Mouse (Mus musculus) limb, embryonic 12.5 days (tissue): ENCODE results near the gene Edem3. TPM values are rescaled to one million over a fixed set of nuclear protein-coding genes. Genes with fewer than 3 reads are reported as not detected.

Experiments
- ATAC-seq: fragments of 200-750 bp; cut with Nextera tagmentation; 2 replicates; pipeline ENCODE4 v1.8.0; 2017; ENCODE audit warnings: low read depth, moderate TSS enrichment; ENCODE audit not compliant: insufficient number of reproducible peaks, insufficient read depth, low FRiP score, low TSS enrichment
- H3K27ac ChIP-seq: fragments of 300-500 bp; sonication (generic); 2 replicates; pipeline ENCODE4 v1.5.1; 2016; ENCODE audit warnings: mild to moderate bottlenecking, moderate library complexity
- H3K27me3 ChIP-seq: fragments of 300-500 bp; sonication (generic); 2 replicates; pipeline ENCODE4 v1.6.1; 2016; ENCODE audit warnings: mild to moderate bottlenecking, moderate library complexity
- H3K36me3 ChIP-seq: fragments of 300-500 bp; sonication (generic); 2 replicates; pipeline ENCODE4 v1.6.1; 2016; ENCODE audit warnings: mild to moderate bottlenecking, moderate library complexity
- H3K4me1 ChIP-seq: fragments of 300-500 bp; sonication (generic); replicated peaks from 2 replicates; pipeline ENCODE4 v1.6.1; 2016
- H3K4me2 ChIP-seq: fragments of 300-500 bp; sonication (generic); 2 replicates; pipeline ENCODE4 v1.6.1; 2016; ENCODE audit warnings: mild to moderate bottlenecking, moderate library complexity
- H3K4me3 ChIP-seq: fragments of 300-500 bp; sonication (generic); replicated peaks from 2 replicates; pipeline ENCODE4 v1.5.1; 2016; ENCODE audit warnings: mild to moderate bottlenecking
- H3K9ac ChIP-seq: fragments of 300-500 bp; sonication (generic); replicated peaks from 2 replicates; pipeline ENCODE4 v1.6.1; 2016; ENCODE audit warnings: mild to moderate bottlenecking, moderate library complexity
- H3K9me3 ChIP-seq: fragments of 300-500 bp; sonication (generic); 2 replicates; pipeline ENCODE4 v1.6.1; 2016; ENCODE audit warnings: mild to moderate bottlenecking, moderate library complexity
- WGBS: fragments of 180-500 bp; shearing (Covaris S2); methylation state at CpG from one replicate; pipeline ENCODE4 v1.1.7; 2016; 5-methylcytosine and 5-hydroxymethylcytosine counted together
- polyA plus RNA-seq: library from polyadenylated mRNA; unstranded; fragments of >200 nt; fragmentation: Nextera tagmentation; extraction: Ambion mirVana; gene quantifications from 2 replicates; pipeline ENCODE4 v1.2.1, GENCODE M21; 2016

The Edem3 gene
- polyA plus RNA-seq, 1 experiment from 2014 or later, result 24.5 TPM

- H3K4me1 ChIP-seq, result peaks cover 16% of the 10 kb centered on the region
- no peak for ATAC-seq
- H3K9ac ChIP-seq, result no peak overlapping the region
- H3K27me3 ChIP-seq, result no peaks in the 10 kb centered on the region
- WGBS, result 81% methylated on average over 4 of the region's 4 CpGs
- no peak overlapping the region for H3K4me3 ChIP-seq
- no peak overlapping the region for H3K4me2 ChIP-seq
- no peaks in the 10 kb centered on the region for H3K9me3 ChIP-seq
- no peaks in the 10 kb centered on the region for H3K36me3 ChIP-seq
- no peak overlapping the region for H3K27ac ChIP-seq
Measured at GRCm38 (mm10) chr1:151752946-151753345, 2.2 kb upstream of the Edem3 start.

DNA sequence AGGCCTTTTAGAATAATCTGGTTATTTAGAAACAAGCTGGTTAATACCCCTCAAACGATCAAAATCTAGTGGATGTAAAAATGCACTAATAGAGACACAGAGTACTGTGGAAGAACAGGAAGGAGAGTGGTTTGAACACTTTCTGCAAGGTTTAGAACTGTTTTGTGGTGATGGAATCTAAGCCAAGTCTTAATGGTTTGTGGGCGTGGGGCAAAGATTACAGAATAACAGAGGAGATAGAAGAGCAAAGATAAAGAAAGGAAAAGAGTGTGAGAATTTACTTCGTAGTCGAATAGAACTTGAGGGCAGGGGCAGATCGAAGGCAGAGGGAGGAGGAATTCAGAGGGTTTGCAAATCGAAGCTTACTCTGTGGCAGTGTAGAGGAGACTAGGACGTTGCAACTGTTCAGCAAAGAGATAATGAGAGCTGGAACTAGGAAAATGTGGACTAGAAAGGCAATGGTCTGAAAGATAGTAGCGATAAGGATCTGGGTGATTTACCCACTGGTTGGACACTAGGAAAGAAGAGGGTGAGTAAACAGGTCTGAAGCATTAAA is 1.7 kb upstream of the Edem3 start:
- WGBS, result 82% methylated on average over 8 of the region's 8 CpGs
- peaks cover 19% of the 10 kb centered on the region for H3K4me1 ChIP-seq
- no peaks in the 10 kb centered on the region for H3K9me3 ChIP-seq
- no peak overlapping the region for H3K27ac ChIP-seq
- H3K4me2 ChIP-seq, result no peak overlapping the region
- ATAC-seq, result no peak
- no peak overlapping the region for H3K9ac ChIP-seq
- H3K27me3 ChIP-seq, result no peaks in the 10 kb centered on the region
- H3K36me3 ChIP-seq, result no peaks in the 10 kb centered on the region
- no peak overlapping the region for H3K4me3 ChIP-seq

GRCm38 (mm10) chr1:151754028-151754489 is 1.1 kb upstream of the Edem3 start:
- peak overlapping the region; percentile 98 for H3K4me2 ChIP-seq
- no peaks in the 10 kb centered on the region for H3K27me3 ChIP-seq
- peaks cover 23% of the 10 kb centered on the region for H3K4me1 ChIP-seq
- no peak overlapping the region for H3K27ac ChIP-seq
- ATAC-seq, result no peak
- no peaks in the 10 kb centered on the region for H3K36me3 ChIP-seq
- no peaks in the 10 kb centered on the region for H3K9me3 ChIP-seq
- peak overlapping the region; percentile 92; the same call in 1 of the 2 replicates for H3K4me3 ChIP-seq
- 78% methylated on average over 10 of the region's 10 CpGs for WGBS
- no peak overlapping the region for H3K9ac ChIP-seq

GRCm38 (mm10) chr1:151755660-151756424 is 671 bp downstream of the Edem3 start:
- Histone ChIP-seq H3K9me3 (no peaks in the 10 kb centered on the region), H3K4me2 (peak overlapping the region; percentile 98), H3K27me3 (no peaks in the 10 kb centered on the region), H3K27ac (peak overlapping the region; percentile 82), H3K36me3 (peaks cover 3% of the 10 kb centered on the region; the same call in 1 of the 2 replicates), H3K9ac (peak overlapping the region; percentile 75), H3K4me1 (peaks cover 25% of the 10 kb centered on the region), H3K4me3 (peak overlapping the region; percentile 92)
- peak; percentile 33 for ATAC-seq
- 7% methylated on average over 36 of the region's 36 CpGs for WGBS

DNA sequence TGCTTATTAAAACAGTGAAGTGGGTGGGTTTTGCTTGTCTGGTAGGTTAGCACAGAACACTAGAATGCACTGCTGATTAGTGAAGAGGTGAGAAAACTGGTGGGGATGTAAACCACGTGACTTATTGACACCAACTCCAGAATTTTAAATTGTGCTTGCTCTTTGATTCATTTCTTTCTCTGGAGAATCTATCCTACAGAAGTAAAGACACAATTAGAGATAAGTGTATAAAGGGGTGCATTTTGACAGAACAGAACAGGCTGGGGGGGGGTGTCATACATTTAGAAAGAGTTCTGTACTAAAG is 1.2 kb downstream of the Edem3 start:
- Histone ChIP-seq H3K27ac (no peak overlapping the region), H3K4me1 (peaks cover 25% of the 10 kb centered on the region), H3K27me3 (no peaks in the 10 kb centered on the region), H3K4me3 (peak overlapping the region; percentile 92), H3K9ac (no peak overlapping the region; the same call in 1 of the 2 replicates), H3K36me3 (peaks cover 8% of the 10 kb centered on the region; the same call in 1 of the 2 replicates), H3K9me3 (no peaks in the 10 kb centered on the region), H3K4me2 (peak overlapping the region; percentile 98)
- no peak for ATAC-seq
- WGBS, result 20% methylated on average over 1 of the region's 1 CpGs

DNA sequence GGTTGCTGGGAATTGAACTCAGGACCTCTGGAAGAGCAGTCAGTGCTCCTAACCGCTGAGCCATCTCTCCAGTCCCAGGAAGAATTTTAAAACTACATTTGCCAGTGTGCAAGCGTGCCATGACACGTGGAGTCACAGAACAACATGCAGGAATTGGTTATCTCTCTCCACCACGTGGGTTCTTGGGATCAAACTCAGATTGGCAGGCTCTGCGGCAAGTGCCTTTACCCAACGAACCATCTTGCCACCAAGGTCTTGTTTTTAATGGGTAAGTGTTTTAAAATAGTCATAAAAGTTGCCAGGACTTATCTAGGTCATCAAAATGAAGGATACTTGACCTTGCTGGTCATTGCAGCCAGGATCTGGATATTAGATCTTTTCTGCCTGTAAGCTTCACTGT is 3.1 kb downstream of the Edem3 start:
- ATAC-seq, result no peak
- H3K9ac ChIP-seq, result no peak overlapping the region
- H3K4me1 ChIP-seq, result peaks cover 26% of the 10 kb centered on the region
- H3K4me3 ChIP-seq, result no peak overlapping the region
- peaks cover 19% of the 10 kb centered on the region for H3K36me3 ChIP-seq
- H3K27me3 ChIP-seq, result no peaks in the 10 kb centered on the region
- no peak overlapping the region for H3K27ac ChIP-seq
- WGBS, result 83% methylated on average over 6 of the region's 6 CpGs
- no peak overlapping the region for H3K4me2 ChIP-seq
- no peaks in the 10 kb centered on the region for H3K9me3 ChIP-seq

GRCm38 (mm10) chr1:151758991-151759390 is 3.8 kb downstream of the Edem3 start:
- no peak for ATAC-seq
- 59% methylated on average over 2 of the region's 2 CpGs for WGBS
- no peak overlapping the region for H3K9ac ChIP-seq
- peaks cover 19% of the 10 kb centered on the region for H3K36me3 ChIP-seq
- no peak overlapping the region for H3K4me3 ChIP-seq
- 0 out of 2 replicates have a peak overlapping the region, but pooled peaks have one; percentile 18 for H3K27ac ChIP-seq
- no peaks in the 10 kb centered on the region for H3K9me3 ChIP-seq
- H3K27me3 ChIP-seq, result no peaks in the 10 kb centered on the region
- H3K4me2 ChIP-seq, result no peak overlapping the region
- H3K4me1 ChIP-seq, result peaks cover 30% of the 10 kb centered on the region

DNA sequence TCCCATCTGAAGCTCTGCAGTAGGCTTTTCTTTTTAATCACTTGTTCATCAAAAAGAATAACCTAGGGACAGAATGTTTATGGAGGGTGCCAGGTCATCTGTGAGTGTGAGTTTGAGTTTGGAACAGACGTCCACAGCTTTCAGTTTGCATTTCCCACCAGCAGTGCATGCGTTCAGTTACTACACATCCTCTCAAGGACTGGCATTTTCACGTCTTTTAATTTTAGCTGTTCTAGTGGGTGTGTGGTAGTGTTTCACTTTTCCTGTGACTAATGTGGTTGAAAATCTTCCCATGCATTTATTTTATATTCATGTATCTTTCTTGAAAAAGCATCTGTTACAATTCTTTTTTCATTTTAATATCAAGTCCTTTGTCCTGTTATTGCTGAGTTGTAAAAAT is 9.1 kb downstream of the Edem3 start:
- no peak overlapping the region for H3K4me3 ChIP-seq
- H3K9ac ChIP-seq, result no peak overlapping the region
- no peak for ATAC-seq
- no peak overlapping the region for H3K27ac ChIP-seq
- H3K9me3 ChIP-seq, result no peaks in the 10 kb centered on the region
- WGBS, result 54% methylated on average over 3 of the region's 3 CpGs
- H3K36me3 ChIP-seq, result peaks cover 19% of the 10 kb centered on the region
- H3K27me3 ChIP-seq, result no peaks in the 10 kb centered on the region
- no peak overlapping the region for H3K4me2 ChIP-seq
- peaks cover 5% of the 10 kb centered on the region for H3K4me1 ChIP-seq

DNA sequence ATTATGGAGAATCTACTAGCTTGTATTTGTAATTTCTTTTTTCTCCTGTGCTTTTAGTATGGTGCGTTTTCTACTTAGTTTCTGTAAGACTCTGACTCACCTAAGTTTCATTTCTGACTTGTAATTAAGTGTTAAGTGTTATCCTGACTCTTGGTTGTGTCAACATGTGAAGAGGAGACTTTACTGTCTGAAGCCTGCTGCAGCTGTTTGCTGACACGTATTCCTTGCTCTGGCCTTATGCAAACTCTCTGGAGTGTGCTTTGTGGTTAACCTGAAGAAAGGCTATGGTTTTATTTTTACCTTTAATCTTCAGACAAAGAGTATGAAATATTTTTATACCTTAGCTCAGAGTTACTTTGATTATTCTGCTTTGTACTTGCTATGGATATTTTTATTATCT is 11.0 kb downstream of the Edem3 start:
- Histone ChIP-seq H3K36me3 (peaks cover 19% of the 10 kb centered on the region), H3K9me3 (no peaks in the 10 kb centered on the region), H3K27me3 (no peaks in the 10 kb centered on the region), H3K9ac (no peak overlapping the region), H3K4me2 (no peak overlapping the region), H3K4me3 (no peak overlapping the region), H3K4me1 (peaks cover 5% of the 10 kb centered on the region), H3K27ac (no peak overlapping the region)
- no peak for ATAC-seq
- 77% methylated on average over 2 of the region's 2 CpGs for WGBS

DNA sequence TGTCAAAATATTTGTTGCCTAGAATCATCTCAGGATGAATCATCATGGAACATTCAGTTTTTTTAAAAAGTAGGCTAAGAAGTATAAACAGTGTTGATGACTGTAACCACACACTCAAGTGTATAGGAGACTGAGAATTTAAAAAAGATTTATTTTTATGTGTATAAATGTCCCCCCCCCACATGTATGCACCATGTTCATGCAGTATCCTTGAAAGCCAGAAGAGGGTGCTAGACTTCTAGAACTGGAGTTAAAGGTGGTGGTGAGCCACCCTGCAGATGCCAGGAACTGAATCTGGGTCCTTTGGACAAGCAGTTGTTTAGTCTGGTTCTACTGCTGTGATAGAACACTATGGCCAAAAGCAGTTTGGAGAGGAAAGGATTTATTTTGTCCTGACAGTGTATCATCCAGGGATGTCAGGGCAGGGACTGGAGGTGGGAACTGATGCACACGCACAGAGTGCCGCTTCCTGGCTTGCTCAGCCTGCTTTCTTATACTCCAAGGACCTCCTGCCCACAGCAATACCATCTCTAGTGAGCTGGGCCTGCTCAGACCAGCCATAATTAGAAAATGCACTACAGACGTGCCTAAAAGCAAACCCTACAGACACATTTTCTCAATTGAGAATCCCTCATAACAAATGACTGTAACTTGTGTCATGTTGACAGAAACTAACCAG is 11.9 kb downstream of the Edem3 start:
- Histone ChIP-seq H3K4me3 (no peak overlapping the region), H3K27me3 (no peaks in the 10 kb centered on the region), H3K27ac (no peak overlapping the region), H3K9me3 (no peaks in the 10 kb centered on the region), H3K9ac (no peak overlapping the region), H3K36me3 (peaks cover 18% of the 10 kb centered on the region), H3K4me1 (peaks cover 5% of the 10 kb centered on the region), H3K4me2 (no peak overlapping the region)
- ATAC-seq, result no peak
- WGBS, result 83% methylated on average over 3 of the region's 3 CpGs

DNA sequence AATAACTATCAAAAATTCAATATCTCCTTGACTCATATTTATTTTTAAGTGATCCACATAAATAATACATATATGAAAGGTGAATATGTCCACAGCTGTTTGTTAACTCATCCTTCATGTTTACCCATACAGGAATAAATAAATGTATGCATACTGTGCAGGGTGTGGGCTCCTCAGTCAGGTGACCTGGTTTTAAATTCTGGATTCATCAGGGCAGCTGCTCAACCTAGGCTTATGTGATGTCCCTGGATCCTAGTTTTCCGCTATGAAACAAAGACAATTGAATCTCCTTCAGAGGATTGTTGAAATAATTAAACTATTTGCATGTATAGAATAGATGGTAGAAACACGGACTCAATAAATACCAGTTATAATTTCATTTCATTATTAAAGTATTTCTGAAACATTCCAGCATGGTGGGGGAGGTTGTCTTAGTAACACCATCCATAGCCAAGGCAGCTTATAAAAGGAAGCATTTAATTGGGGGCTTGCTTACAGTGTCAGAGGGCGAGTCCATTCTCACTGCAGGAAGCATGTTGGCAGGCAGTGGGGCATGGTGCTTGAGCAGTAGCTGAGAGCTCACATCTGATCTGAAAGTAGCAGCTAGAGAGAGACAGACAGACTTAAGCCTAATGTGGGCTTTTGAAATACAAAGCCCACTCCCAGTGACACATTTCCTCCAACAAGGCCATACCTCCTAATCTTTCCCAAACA is 14.2 kb downstream of the Edem3 start:
- Histone ChIP-seq H3K27me3 (no peaks in the 10 kb centered on the region), H3K4me2 (no peak overlapping the region), H3K27ac (no peak overlapping the region), H3K4me1 (no peaks in the 10 kb centered on the region; the same call in 1 of the 2 replicates), H3K9ac (no peak overlapping the region), H3K9me3 (no peaks in the 10 kb centered on the region), H3K4me3 (no peak overlapping the region), H3K36me3 (peaks cover 19% of the 10 kb centered on the region)
- ATAC-seq, result no peak
- WGBS, result 76% methylated on average over 3 of the region's 3 CpGs
